Mouse (Mus musculus) limb, embryonic 15.5 days (tissue): ENCODE measurements around the gene Mpg. TPM values are rescaled to one million over a fixed set of nuclear protein-coding genes. Genes with fewer than 3 reads are reported as not detected.

Experiments
- ATAC-seq: fragments of 200-750 bp; cut with Nextera tagmentation; 2 replicates; pipeline ENCODE4 v1.8.0; 2017; ENCODE audit warnings: low read depth, moderate TSS enrichment; ENCODE audit not compliant: insufficient number of reproducible peaks, low FRiP score, low TSS enrichment
- H3K27ac ChIP-seq: fragments of 300-500 bp; sonication (generic); 2 replicates; pipeline ENCODE4 v1.5.1; 2015; ENCODE audit warnings: moderate library complexity, mild to moderate bottlenecking, inconsistent platforms
- H3K27me3 ChIP-seq: fragments of 300-500 bp; sonication (generic); 2 replicates; pipeline ENCODE4 v1.6.1; 2015; ENCODE audit warnings: inconsistent platforms
- H3K36me3 ChIP-seq: fragments of 300-500 bp; sonication (generic); 2 replicates; pipeline ENCODE4 v1.6.1; 2015; ENCODE audit warnings: inconsistent platforms
- H3K4me1 ChIP-seq: fragments of 300-500 bp; sonication (generic); 2 replicates; pipeline ENCODE4 v1.6.1; 2015; ENCODE audit warnings: inconsistent platforms
- H3K4me2 ChIP-seq: fragments of 300-500 bp; sonication (generic); 2 replicates; pipeline ENCODE4 v1.6.1; 2015; ENCODE audit warnings: mild to moderate bottlenecking, inconsistent platforms
- H3K4me3 ChIP-seq: fragments of 300-500 bp; sonication (generic); 2 replicates; pipeline ENCODE4 v1.5.1; 2015; ENCODE audit warnings: mild to moderate bottlenecking, inconsistent platforms
- H3K9ac ChIP-seq: fragments of 300-500 bp; sonication (generic); 2 replicates; pipeline ENCODE4 v1.6.1; 2015; ENCODE audit warnings: inconsistent platforms
- H3K9me3 ChIP-seq: fragments of 300-500 bp; sonication (generic); 2 replicates; pipeline ENCODE4 v1.6.1; 2016; ENCODE audit warnings: inconsistent platforms
- WGBS: fragments of 180-500 bp; shearing (Covaris S2); methylation state at CpG from one replicate; pipeline ENCODE4 v1.1.7; 2015; 5-methylcytosine and 5-hydroxymethylcytosine counted together
- polyA plus RNA-seq: library from polyadenylated mRNA; unstranded; fragments of >200 nt; fragmentation: Nextera tagmentation; extraction: Ambion mirVana; gene quantifications from 2 replicates; pipeline ENCODE4 v1.2.1, GENCODE M21; 2015

Gene Mpg
- polyA plus RNA-seq, 1 experiment from 2014 or later: 39.4 TPM

- WGBS: 32% methylated on average over 4 of the region's 4 CpGs
- no peaks in the 10 kb centered on the region for H3K36me3 ChIP-seq
- no peak overlapping the region for H3K4me2 ChIP-seq
- no peaks in the 10 kb centered on the region for H3K9me3 ChIP-seq
- no peaks in the 10 kb centered on the region for H3K27me3 ChIP-seq
- no peak overlapping the region for H3K27ac ChIP-seq
- H3K4me1 ChIP-seq: peaks cover 9% of the 10 kb centered on the region
- no peak overlapping the region for H3K4me3 ChIP-seq
- no peak for ATAC-seq
- H3K9ac ChIP-seq: no peak overlapping the region
Observed at GRCm38 (mm10) chr11:32271178-32271577, 44.9 kb downstream of the Mpg start.

GRCm38 (mm10) chr11:32276347-32276746 is 50.0 kb downstream of the Mpg start, which contains the start of gene Hba-x:
Gene Hba-x, plus strand, starts transcription at chr11:32276400.
- Histone ChIP-seq H3K36me3 (no peaks in the 10 kb centered on the region), H3K9me3 (no peaks in the 10 kb centered on the region), H3K27me3 (peaks cover 21% of the 10 kb centered on the region; the same call in 1 of the 2 replicates), H3K4me3 (no peak within 1 kb of the TSS), H3K4me1 (no peaks in the 10 kb centered on the region), H3K4me2 (no peak within 1 kb of the TSS), H3K27ac (no peak within 1 kb of the TSS), H3K9ac (no peak within 1 kb of the TSS)
- ATAC-seq: no peak
- WGBS: 70% methylated on average over 3 of the region's 3 CpGs

- WGBS: 67% methylated on average over 21 of the region's 21 CpGs
- no peaks in the 10 kb centered on the region for H3K36me3 ChIP-seq
- no peaks in the 10 kb centered on the region for H3K4me1 ChIP-seq
- H3K27ac ChIP-seq: no peak overlapping the region
- no peak overlapping the region for H3K4me2 ChIP-seq
- peaks cover 24% of the 10 kb centered on the region; the same call in 1 of the 2 replicates for H3K27me3 ChIP-seq
- no peak overlapping the region for H3K9ac ChIP-seq
- H3K4me3 ChIP-seq: no peak overlapping the region
- H3K9me3 ChIP-seq: no peaks in the 10 kb centered on the region
- no peak for ATAC-seq
Observed at GRCm38 (mm10) chr11:32277736-32278457, 51.6 kb downstream of the Mpg start.

- Histone ChIP-seq H3K4me3 (no peak overlapping the region), H3K4me2 (no peak overlapping the region), H3K27me3 (peaks cover 24% of the 10 kb centered on the region; the same call in 1 of the 2 replicates), H3K27ac (no peak overlapping the region), H3K9ac (no peak overlapping the region), H3K9me3 (no peaks in the 10 kb centered on the region), H3K4me1 (no peaks in the 10 kb centered on the region), H3K36me3 (no peaks in the 10 kb centered on the region)
- 77% methylated on average over 12 of the region's 12 CpGs for WGBS
- ATAC-seq: no peak
Observed at GRCm38 (mm10) chr11:32278458-32278957, 52.2 kb downstream of the Mpg start.

- no peak overlapping the region for H3K9ac ChIP-seq
- no peaks in the 10 kb centered on the region for H3K9me3 ChIP-seq
- H3K4me1 ChIP-seq: no peaks in the 10 kb centered on the region
- H3K4me2 ChIP-seq: no peak overlapping the region
- H3K4me3 ChIP-seq: no peak overlapping the region
- no peak for ATAC-seq
- WGBS: 72% methylated on average over 2 of the region's 2 CpGs
- peaks cover 24% of the 10 kb centered on the region; the same call in 1 of the 2 replicates for H3K27me3 ChIP-seq
- H3K36me3 ChIP-seq: no peaks in the 10 kb centered on the region
- no peak overlapping the region for H3K27ac ChIP-seq
Observed at GRCm38 (mm10) chr11:32280646-32281045, 54.3 kb downstream of the Mpg start.

- no peak for ATAC-seq
Observed at GRCm38 (mm10) chr11:32281416-32282144, 55.3 kb downstream of the Mpg start.

More at GRCm38 (mm10) chr11:32281416-32282144, 55.3 kb downstream of the Mpg start:
- Histone ChIP-seq H3K9me3 (no peaks in the 10 kb centered on the region), H3K36me3 (no peaks in the 10 kb centered on the region), H3K4me3 (no peak overlapping the region), H3K4me2 (no peak overlapping the region), H3K27ac (no peak overlapping the region), H3K4me1 (no peaks in the 10 kb centered on the region), H3K27me3 (peaks cover 24% of the 10 kb centered on the region; the same call in 1 of the 2 replicates), H3K9ac (no peak overlapping the region)
- WGBS: 86% methylated on average over 1 of the region's 1 CpGs

Other genes starting within 250 kb of the Mpg start
- gene Nsg2, start 226.0 kb upstream of the Mpg start, polyA plus RNA-seq: 6.3 TPM in 2 replicates
- gene Il9r, start 26.2 kb upstream of the Mpg start, polyA plus RNA-seq: 0.31 and 0.55 TPM in 2 replicates
- gene Snrnp25, start 21.1 kb upstream of the Mpg start, polyA plus RNA-seq: 45.6 and 48.1 TPM in 2 replicates
- 83.7 and 87.5 TPM in 2 replicates for gene Rhbdf1, start 4.2 kb upstream of the Mpg start, polyA plus RNA-seq
- gene Nprl3, start 41.2 kb downstream of the Mpg start, polyA plus RNA-seq: 34.7 and 41.8 TPM in 2 replicates
- 54.8 and 106 TPM in 2 replicates for gene Hba-x, start 49.9 kb downstream of the Mpg start, polyA plus RNA-seq
- gene Hba-a1, start 57.0 kb downstream of the Mpg start, polyA plus RNA-seq: 6,189 and 6,336 TPM in 2 replicates
- 1.1 TPM in 2 replicates for gene Hbq1b, start 60.5 kb downstream of the Mpg start, polyA plus RNA-seq
- gene Hba-a2, start 70.0 kb downstream of the Mpg start, polyA plus RNA-seq: 16,413 and 16,715 TPM in 2 replicates
- gene Hbq1a, start 73.6 kb downstream of the Mpg start, polyA plus RNA-seq: 0.78 and 0.79 TPM in 2 replicates
- gene Sh3pxd2b, start 121.3 kb downstream of the Mpg start, polyA plus RNA-seq: 28.4 and 28.6 TPM in 2 replicates
- gene Ubtd2, start 228.9 kb downstream of the Mpg start, polyA plus RNA-seq: 90.6 and 97.1 TPM in 2 replicates